Mouse (Mus musculus): Measurements from ENCODE around the gene Emsy. TPM values are rescaled to one million over a fixed set of nuclear protein-coding genes. Genes with fewer than 3 reads are reported as not detected.

Emsy gene
- polyA plus RNA-seq, 2 experiments from 2014 or later: 56.4 to 59.1 TPM

DNA sequence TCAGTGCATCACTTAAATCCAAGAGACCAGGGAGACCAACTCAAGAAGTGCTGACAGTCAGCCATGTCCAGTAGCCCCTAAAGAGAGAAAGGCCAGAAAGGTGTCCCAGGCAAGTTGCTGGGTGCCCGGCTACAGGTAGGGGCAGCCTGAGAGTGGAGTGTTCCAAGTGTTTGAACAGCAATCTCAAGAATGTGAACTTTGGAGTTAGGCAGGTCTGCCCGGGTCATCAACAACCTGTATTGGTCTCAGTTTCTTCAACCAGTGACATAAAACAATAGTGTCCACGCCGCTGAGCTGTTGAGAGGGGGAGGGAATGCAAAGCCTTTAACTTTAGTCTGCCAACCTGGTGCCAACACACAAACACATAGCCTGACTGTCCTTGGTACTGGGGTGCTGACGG lies 115.0 kb downstream of the Emsy start:
- ATAC-seq: no peak

DNA sequence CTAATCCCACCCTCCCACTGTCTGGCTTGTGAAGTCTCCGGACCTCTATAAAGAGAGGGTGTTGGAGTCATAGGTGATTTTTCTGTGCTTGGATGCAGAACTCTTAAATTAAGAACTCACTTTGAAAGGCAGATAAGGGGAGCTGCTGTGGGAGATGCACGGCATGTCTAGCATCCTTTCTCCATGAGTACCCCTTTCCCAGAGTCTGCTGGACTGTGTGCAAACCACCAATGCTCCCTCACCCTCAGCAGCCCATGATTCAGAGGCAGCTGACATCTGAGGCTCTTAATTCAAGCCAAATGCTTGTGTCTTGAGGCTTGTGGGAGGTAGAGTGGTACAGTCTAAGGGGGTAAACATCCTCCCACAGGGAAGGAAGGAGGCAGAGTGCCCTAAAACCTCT lies 115.7 kb downstream of the Emsy start:
- ATAC-seq: no peak

- no peak for ATAC-seq
Observed at GRCm38 (mm10) chr7:98537967-98538573, 118.5 kb downstream of the Emsy start.

DNA sequence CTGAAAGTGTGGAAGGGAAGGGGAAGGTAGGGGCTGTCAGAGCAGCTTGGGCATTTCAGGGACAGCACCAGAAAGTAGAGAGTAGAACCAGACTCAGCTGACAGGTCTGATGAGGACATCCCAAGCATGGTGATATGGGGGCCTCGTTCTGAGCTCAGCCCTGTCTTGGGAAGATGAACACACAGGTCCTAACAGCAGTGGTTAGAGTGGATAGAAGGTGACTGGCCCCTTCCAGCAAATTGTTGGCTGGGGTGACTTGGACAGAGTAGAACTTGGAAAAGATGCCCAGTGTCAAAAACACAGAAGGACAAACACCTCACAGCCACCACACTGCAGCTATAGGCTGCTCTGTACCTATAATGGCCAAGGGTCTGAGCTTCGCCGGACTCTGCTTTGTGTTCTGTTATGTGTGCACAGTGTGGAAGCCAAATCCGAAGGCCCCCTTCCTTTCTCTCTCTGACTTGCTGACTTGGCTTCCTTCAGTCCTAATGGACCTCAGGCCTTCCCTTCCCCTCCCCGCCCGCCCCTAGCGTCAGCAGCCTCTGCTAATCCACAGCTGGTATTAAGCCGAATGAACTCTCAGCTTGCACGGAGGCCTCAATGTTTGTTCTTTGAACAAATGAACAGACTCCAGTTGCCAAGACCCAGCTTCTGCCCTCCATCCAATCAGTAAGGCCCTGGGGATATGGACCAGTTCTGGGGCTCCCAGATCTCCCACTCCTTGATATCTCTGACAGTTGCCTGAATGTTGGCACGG lies 119.2 kb downstream of the Emsy start:
- no peak for ATAC-seq

Other genes with a start within 250 kb of the Emsy start
- not detected for gene Gucy2d, start 216.4 kb downstream of the Emsy start, polyA plus RNA-seq (2017; shearing (Covaris generic))
- 10 to 100 TPM; 57.2 to 89.2 TPM for gene Lrrc32, start 167.5 kb downstream of the Emsy start, polyA plus RNA-seq (2017; shearing (Covaris generic))
- gene Thap12, start 46.3 kb upstream of the Emsy start, polyA plus RNA-seq (2017; shearing (Covaris generic)): 10 to 100 TPM; 12.0 to 16.6 TPM
- not detected for gene Wnt11, start 178.3 kb upstream of the Emsy start, polyA plus RNA-seq (2017; shearing (Covaris generic))

Measured in activated CD4-positive, CD25-positive, alpha-beta regulatory T cell, adult 4 months (primary cell).